23 mouse cellular contexts compared by ENCODE assay signal in the genomic region with DNA sequence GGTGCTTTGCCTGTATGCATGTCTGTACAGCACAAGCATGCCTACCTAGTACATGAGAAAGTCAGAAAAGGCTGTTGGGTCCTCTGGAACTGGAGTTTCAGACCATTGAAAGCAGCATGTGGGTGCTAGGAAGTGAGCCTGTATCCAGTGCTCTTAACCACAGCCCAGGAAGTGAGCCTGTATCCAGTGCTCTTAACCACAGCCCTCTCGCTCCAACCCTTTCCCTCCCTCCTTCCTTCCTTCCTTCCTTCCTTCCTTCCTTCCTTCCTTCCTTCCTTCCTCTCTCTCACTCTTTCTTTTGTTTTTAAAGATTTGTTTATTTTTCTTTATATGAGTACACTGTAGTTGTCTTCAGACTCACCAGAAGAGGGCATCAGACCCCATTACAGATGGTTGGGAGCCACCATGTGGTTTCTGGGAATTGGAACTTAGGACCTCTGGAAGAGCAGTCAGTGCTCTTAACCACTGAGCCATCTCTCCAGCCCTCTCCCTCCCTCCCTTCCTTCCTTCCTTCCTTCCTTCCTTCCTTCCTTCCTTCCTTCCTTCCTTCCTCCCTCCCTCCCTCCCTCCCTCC. TPM values are rescaled to one million over a fixed set of nuclear protein-coding genes. Genes with fewer than 3 reads are reported as not detected.
DNase-seq lines count a peak whose midpoint lies in the region; ATAC-seq and TF ChIP-seq lines count a peak whose summit lies in the region.
"Not testable (repeated sequence)": the region's sequence is repeated elsewhere in the genome, so short reads cannot be mapped to it uniquely, and the experiment has no call there.
"Had no signal": no experiment of that assay in that cellular context is flagged by ENCODE, and none has a peak within 500 bp of the region (broad histone marks: within the 10 kb centered on the region; RNA-seq: fewer than 3 reads in every experiment).

No protein-coding gene starts in this region.

- ATAC-seq in granulocyte monocyte progenitor cell, adult 5-6 weeks (replicated peaks; ENCODE audit: poor library complexity, severe bottlenecking) = peak; percentile 36
- ATAC-seq in intestine, postnatal 0 days; lung, postnatal 0 days; midbrain, postnatal 0 days (ENCODE audit: low FRiP score): not testable (repeated sequence)

- intact Hi-C loops in left cerebral cortex, adult 2 months (cut with DNase I) = not testable (repeated sequence)

- TF ChIP-seq POLR2A in bone marrow macrophage, adult 2 months (IDR thresholded peaks at IDR 0.05; ENCODE audit: borderline replicate concordance, low read depth, low read length) = not testable (repeated sequence)

- not testable (repeated sequence) for H3K9ac ChIP-seq in intestine, postnatal 0 days (ENCODE audit: low read depth, low read length); lung, postnatal 0 days (replicated peaks; ENCODE audit: low read depth); midbrain, postnatal 0 days (replicated peaks; ENCODE audit: low read length, poor library complexity, severe bottlenecking)

- H3K27me3 ChIP-seq in intestine, postnatal 0 days (replicated peaks; ENCODE audit: control insufficient read depth, insufficient read depth, low read length); lung, postnatal 0 days (replicated peaks; ENCODE audit: insufficient read depth, low read length); midbrain, postnatal 0 days (ENCODE audit: insufficient read depth, low read length): not testable (repeated sequence)

- peak; percentile 36 for DNase-seq in 3T3-L1 (ENCODE audit: low read depth, low spot score)
- not testable (repeated sequence) for DNase-seq in left cerebral cortex, adult 2 months (ENCODE audit: extremely low spot score in 1 of 2, low spot score in 2 of 2); lung, postnatal 0 days (ENCODE audit: low spot score); midbrain, postnatal 0 days (ENCODE audit: low spot score)

- H3K36me3 ChIP-seq in intestine, postnatal 0 days (ENCODE audit: control insufficient read depth, insufficient read depth); lung, postnatal 0 days (ENCODE audit: insufficient read depth, low read length); midbrain, postnatal 0 days (ENCODE audit: insufficient read depth, low read length): not testable (repeated sequence)

- TF ChIP-seq EP300 in lung, postnatal 0 days (IDR thresholded peaks at IDR 0.05) = not testable (repeated sequence)

- peaks cover 27% of the 10 kb centered on the region for H3K4me1 ChIP-seq in bone marrow macrophage, adult 2 months (ENCODE audit: control insufficient read depth, insufficient read depth, low read length)
- H3K4me1 ChIP-seq in intestine, postnatal 0 days (replicated peaks; ENCODE audit: control insufficient read depth, insufficient read depth, low read length); lung, postnatal 0 days (ENCODE audit: insufficient read depth, low read depth, low read length); midbrain, postnatal 0 days (ENCODE audit: insufficient read depth, low read length): not testable (repeated sequence)

- 57% methylated on average over 1 of the region's 1 CpGs for WGBS in intestine, postnatal 0 days
- WGBS in lung, postnatal 0 days = 37% methylated on average over 1 of the region's 1 CpGs
- 79% methylated on average over 1 of the region's 1 CpGs for WGBS in midbrain, postnatal 0 days

- H3K4me3 ChIP-seq in bone marrow macrophage, adult 2 months (ENCODE audit: insufficient read depth, low read length); intestine, postnatal 0 days (ENCODE audit: low read depth, low read length); left cerebral cortex, adult 2 months; lung, postnatal 0 days (ENCODE audit: low read depth, low read length); midbrain, postnatal 0 days (ENCODE audit: low read depth, low read length): not testable (repeated sequence)

- H3K4me2 ChIP-seq in intestine, postnatal 0 days (replicated peaks; ENCODE audit: low read depth); lung, postnatal 0 days (replicated peaks; ENCODE audit: low read depth, low read length); midbrain, postnatal 0 days (ENCODE audit: low read depth, low read length, poor library complexity, severe bottlenecking): not testable (repeated sequence)

- H3K9me3 ChIP-seq in intestine, postnatal 0 days (ENCODE audit: control insufficient read depth); lung, postnatal 0 days (ENCODE audit: low read length); midbrain, postnatal 0 days (ENCODE audit: low read length): not testable (repeated sequence)

- peak overlapping the region; percentile 12 for H3K27ac ChIP-seq in bone marrow macrophage, adult 2 months (ENCODE audit: insufficient read depth, low read depth, low read length)
- H3K27ac ChIP-seq in intestine, postnatal 0 days (ENCODE audit: low read depth, low read length); left cerebral cortex, adult 2 months; lung, postnatal 0 days (ENCODE audit: low read length); midbrain, postnatal 0 days (ENCODE audit: low read depth, low read length): not testable (repeated sequence)

- TF ChIP-seq CTCF in bone marrow macrophage, adult 2 months (IDR thresholded peaks at IDR 0.05; ENCODE audit: low read depth, low read length) = not testable (repeated sequence)
- peak; percentile 63 for TF ChIP-seq CTCF in intestine, postnatal 0 days (IDR thresholded peaks at IDR 0.05; ENCODE audit: low read depth)
- TF ChIP-seq CTCF in left cerebral cortex, adult 2 months (IDR thresholded peaks at IDR 0.05) = peak; percentile 27
- TF ChIP-seq CTCF in lung, postnatal 0 days (IDR thresholded peaks at IDR 0.05) = peak; percentile 34
- peak; percentile 45 for TF ChIP-seq CTCF in midbrain, postnatal 0 days (IDR thresholded peaks at IDR 0.05)

RNA-seq across cellular contexts. Expression of a gene that starts 5.4 kb away (rescaled TPM):
- not detected in 2 replicates for polyA plus RNA-seq in bone marrow macrophage, adult 2 months (2012; ENCODE audit: insufficient read depth, insufficient read length, missing spikeins)
- total RNA-seq in granulocyte monocyte progenitor cell, adult 5-6 weeks (2014; fragmentation: Nextera tagmentation) = not detected in 2 replicates
- total RNA-seq in granulocyte monocyte progenitor cell, adult 5-6 weeks (2017) = not detected in 2 replicates
- not detected in 2 replicates for polyA plus RNA-seq in intestine, postnatal 0 days (2015; fragmentation: Nextera tagmentation; extraction: Ambion mirVana)
- not detected for total RNA-seq in left cerebral cortex, adult 2 months (2021)
- not detected in 2 replicates for polyA plus RNA-seq in lung, postnatal 0 days (2015; fragmentation: Nextera tagmentation; extraction: Ambion mirVana)
- not detected in 2 replicates for total RNA-seq in midbrain, postnatal 0 days (2014; rRNA removed)
- polyA plus RNA-seq in midbrain, postnatal 0 days (2015; fragmentation: Nextera tagmentation; extraction: Ambion mirVana) = not detected in 2 replicates
- total RNA-seq: adrenal gland, adult 8-10 months; adrenal gland, postnatal 36 days; ES-E14; gastrocnemius, postnatal 14 days; heart, postnatal 10 days; heart, postnatal 4 days had no signal
- polyA plus RNA-seq: brain, embryonic 14.5 days; embryonic facial prominence, embryonic 12.5 days; forebrain, embryonic 11.5 days; forebrain, embryonic 15.5 days; frontal cortex, adult 2 months; gonadal fat pad, adult 2 months; heart, embryonic 13.5 days; hindbrain, embryonic 12.5 days; hindbrain, embryonic 16.5 days; intestine, embryonic 14.5 days had no signal

RNA-seq across cellular contexts. Expression of a gene that starts 5.4 kb away (rescaled TPM):
- not detected in 2 replicates for polyA plus RNA-seq in bone marrow macrophage, adult 2 months (2012; ENCODE audit: insufficient read depth, insufficient read length, missing spikeins)
- not detected in 2 replicates for total RNA-seq in granulocyte monocyte progenitor cell, adult 5-6 weeks (2014; fragmentation: Nextera tagmentation)
- 0.22 TPM in 1 of 2 replicates, not detected in the other for total RNA-seq in granulocyte monocyte progenitor cell, adult 5-6 weeks (2017)
- not detected in 2 replicates for polyA plus RNA-seq in intestine, postnatal 0 days (2015; fragmentation: Nextera tagmentation; extraction: Ambion mirVana)
- 1 to 10 TPM in 1 of 2 experiments, under 1 TPM in 1; 0.79 to 1.1 TPM for total RNA-seq in left cerebral cortex, adult 2 months (2021)
- 0.13 and 0.17 TPM in 2 replicates for polyA plus RNA-seq in lung, postnatal 0 days (2015; fragmentation: Nextera tagmentation; extraction: Ambion mirVana)
- 1.0 and 2.0 TPM in 2 replicates for total RNA-seq in midbrain, postnatal 0 days (2014; rRNA removed)
- 0.29 and 0.39 TPM in 2 replicates for polyA plus RNA-seq in midbrain, postnatal 0 days (2015; fragmentation: Nextera tagmentation; extraction: Ambion mirVana)
- total RNA-seq: adrenal gland, adult 8-10 months; adrenal gland, postnatal 36 days; ES-E14; gastrocnemius, postnatal 14 days; heart, postnatal 10 days; heart, postnatal 4 days had no signal
- polyA plus RNA-seq: intestine, embryonic 14.5 days had no signal

RNA-seq across cellular contexts. Expression of a gene that starts 17.9 kb away (rescaled TPM):
- polyA plus RNA-seq in bone marrow macrophage, adult 2 months (2012; ENCODE audit: insufficient read depth, insufficient read length, missing spikeins) = 27.4 and 31.7 TPM in 2 replicates
- 38.8 and 53.2 TPM in 2 replicates for total RNA-seq in granulocyte monocyte progenitor cell, adult 5-6 weeks (2014; fragmentation: Nextera tagmentation)
- 12.8 and 18.2 TPM in 2 replicates for total RNA-seq in granulocyte monocyte progenitor cell, adult 5-6 weeks (2017)
- 4.7 and 5.7 TPM in 2 replicates for polyA plus RNA-seq in intestine, postnatal 0 days (2015; fragmentation: Nextera tagmentation; extraction: Ambion mirVana)
- 1 to 10 TPM; 1.1 to 2.1 TPM for total RNA-seq in left cerebral cortex, adult 2 months (2021)
- 1.3 and 2.0 TPM in 2 replicates for polyA plus RNA-seq in lung, postnatal 0 days (2015; fragmentation: Nextera tagmentation; extraction: Ambion mirVana)
- 4.8 and 8.5 TPM in 2 replicates for total RNA-seq in midbrain, postnatal 0 days (2014; rRNA removed)
- 2.5 and 2.9 TPM in 2 replicates for polyA plus RNA-seq in midbrain, postnatal 0 days (2015; fragmentation: Nextera tagmentation; extraction: Ambion mirVana)

RNA-seq across cellular contexts. Expression of a gene that starts 18.0 kb away (rescaled TPM):
- 27.3 and 33.3 TPM in 2 replicates for polyA plus RNA-seq in bone marrow macrophage, adult 2 months (2012; ENCODE audit: insufficient read depth, insufficient read length, missing spikeins)
- 43.7 and 51.3 TPM in 2 replicates for total RNA-seq in granulocyte monocyte progenitor cell, adult 5-6 weeks (2014; fragmentation: Nextera tagmentation)
- total RNA-seq in granulocyte monocyte progenitor cell, adult 5-6 weeks (2017) = 33.3 and 37.4 TPM in 2 replicates
- polyA plus RNA-seq in intestine, postnatal 0 days (2015; fragmentation: Nextera tagmentation; extraction: Ambion mirVana) = 39.1 and 39.5 TPM in 2 replicates
- 10 to 100 TPM; 18.4 to 19.1 TPM for total RNA-seq in left cerebral cortex, adult 2 months (2021)
- polyA plus RNA-seq in lung, postnatal 0 days (2015; fragmentation: Nextera tagmentation; extraction: Ambion mirVana) = 41.8 and 43.8 TPM in 2 replicates
- 20.7 and 21.8 TPM in 2 replicates for total RNA-seq in midbrain, postnatal 0 days (2014; rRNA removed)
- 50.8 and 51.2 TPM in 2 replicates for polyA plus RNA-seq in midbrain, postnatal 0 days (2015; fragmentation: Nextera tagmentation; extraction: Ambion mirVana)

RNA-seq across cellular contexts. Expression of a gene that starts 18.4 kb away (rescaled TPM):
- not detected in 2 replicates for polyA plus RNA-seq in bone marrow macrophage, adult 2 months (2012; ENCODE audit: insufficient read depth, insufficient read length, missing spikeins)
- total RNA-seq in granulocyte monocyte progenitor cell, adult 5-6 weeks (2014; fragmentation: Nextera tagmentation) = not detected in 2 replicates
- total RNA-seq in granulocyte monocyte progenitor cell, adult 5-6 weeks (2017) = not detected in 2 replicates
- 2.3 and 3.4 TPM in 2 replicates for polyA plus RNA-seq in intestine, postnatal 0 days (2015; fragmentation: Nextera tagmentation; extraction: Ambion mirVana)
- total RNA-seq in left cerebral cortex, adult 2 months (2021) = 10 to 100 TPM; 12.7 to 13.7 TPM
- polyA plus RNA-seq in lung, postnatal 0 days (2015; fragmentation: Nextera tagmentation; extraction: Ambion mirVana) = 1.0 and 1.2 TPM in 2 replicates
- total RNA-seq in midbrain, postnatal 0 days (2014; rRNA removed) = 11.6 and 12.6 TPM in 2 replicates
- 13.0 and 14.5 TPM in 2 replicates for polyA plus RNA-seq in midbrain, postnatal 0 days (2015; fragmentation: Nextera tagmentation; extraction: Ambion mirVana)
